Mouse (Mus musculus): ENCODE results near the gene Myh6. TPM values are rescaled to one million over a fixed set of nuclear protein-coding genes. Genes with fewer than 3 reads are reported as not detected.
"Not testable (repeated sequence)": the region's sequence is repeated elsewhere in the genome, so short reads cannot be mapped to it uniquely, and the experiment has no call there.

Myh6 gene
- polyA plus RNA-seq, 1 experiment from 2014 or later: 0.65 TPM

- Histone ChIP-seq H3K4me2 (ENCODE audit: low read length) (no peak overlapping the region), H3K27me3 (replicated peaks; ENCODE audit: control insufficient read depth, insufficient read depth, low read length) (no peaks in the 10 kb centered on the region), H3K36me3 (ENCODE audit: control insufficient read depth, insufficient read depth) (no peaks in the 10 kb centered on the region), H3K27ac (ENCODE audit: low read length) (no peak overlapping the region), H3K9ac (replicated peaks; ENCODE audit: low read depth, low read length) (no peak overlapping the region), H3K4me1 (replicated peaks; ENCODE audit: control insufficient read depth, insufficient read depth, low read length) (no peaks in the 10 kb centered on the region), H3K9me3 (ENCODE audit: control insufficient read depth, low read length) (no peaks in the 10 kb centered on the region), H3K4me3 (replicated peaks; ENCODE audit: low read length) (no peak overlapping the region)
- no peak for ATAC-seq
- WGBS: 94% methylated on average over 8 of the region's 8 CpGs
Observed at GRCm38 (mm10) chr14:54953664-54954206, 13.0 kb downstream of the Myh6 start.

GRCm38 (mm10) chr14:54951587-54951986, 15.1 kb downstream of the Myh6 start:
- Histone ChIP-seq H3K27ac (ENCODE audit: low read length) (no peak overlapping the region), H3K9me3 (ENCODE audit: control insufficient read depth, low read length) (no peaks in the 10 kb centered on the region), H3K4me3 (replicated peaks; ENCODE audit: low read length) (no peak overlapping the region), H3K4me2 (ENCODE audit: low read length) (no peak overlapping the region), H3K36me3 (ENCODE audit: control insufficient read depth, insufficient read depth) (no peaks in the 10 kb centered on the region), H3K27me3 (replicated peaks; ENCODE audit: control insufficient read depth, insufficient read depth, low read length) (no peaks in the 10 kb centered on the region), H3K9ac (replicated peaks; ENCODE audit: low read depth, low read length) (no peak overlapping the region), H3K4me1 (replicated peaks; ENCODE audit: control insufficient read depth, insufficient read depth, low read length) (no peaks in the 10 kb centered on the region)
- ATAC-seq: no peak
- WGBS: 83% methylated on average over 6 of the region's 6 CpGs

- 66% methylated on average over 12 of the region's 12 CpGs for WGBS
- no peaks in the 10 kb centered on the region for H3K9me3 ChIP-seq (ENCODE audit: control insufficient read depth, low read length)
- H3K4me1 ChIP-seq (replicated peaks; ENCODE audit: control insufficient read depth, insufficient read depth, low read length): no peaks in the 10 kb centered on the region
- H3K4me3 ChIP-seq (replicated peaks; ENCODE audit: low read length): no peak overlapping the region
- no peak overlapping the region for H3K27ac ChIP-seq (ENCODE audit: low read length)
- H3K9ac ChIP-seq (replicated peaks; ENCODE audit: low read depth, low read length): no peak overlapping the region
- H3K4me2 ChIP-seq (ENCODE audit: low read length): no peak overlapping the region
- no peaks in the 10 kb centered on the region for H3K36me3 ChIP-seq (ENCODE audit: control insufficient read depth, insufficient read depth)
- no peak for ATAC-seq
- no peaks in the 10 kb centered on the region for H3K27me3 ChIP-seq (replicated peaks; ENCODE audit: control insufficient read depth, insufficient read depth, low read length)
Observed at GRCm38 (mm10) chr14:54950493-54950892, 16.2 kb downstream of the Myh6 start.

- Histone ChIP-seq H3K27me3 (replicated peaks; ENCODE audit: control insufficient read depth, insufficient read depth, low read length) (no peaks in the 10 kb centered on the region), H3K27ac (ENCODE audit: low read length) (no peak overlapping the region), H3K4me3 (replicated peaks; ENCODE audit: low read length) (no peak overlapping the region), H3K9ac (replicated peaks; ENCODE audit: low read depth, low read length) (no peak overlapping the region), H3K4me1 (replicated peaks; ENCODE audit: control insufficient read depth, insufficient read depth, low read length) (no peaks in the 10 kb centered on the region), H3K36me3 (ENCODE audit: control insufficient read depth, insufficient read depth) (no peaks in the 10 kb centered on the region), H3K9me3 (ENCODE audit: control insufficient read depth, low read length) (no peaks in the 10 kb centered on the region), H3K4me2 (ENCODE audit: low read length) (no peak overlapping the region)
- ATAC-seq: no peak
- WGBS: 93% methylated on average over 9 of the region's 9 CpGs
Observed at GRCm38 (mm10) chr14:54948781-54949180, 17.9 kb downstream of the Myh6 start.

GRCm38 (mm10) chr14:54947008-54947407, 19.7 kb downstream of the Myh6 start:
- not testable (repeated sequence) for H3K36me3 ChIP-seq (ENCODE audit: control insufficient read depth, insufficient read depth); H3K27me3 ChIP-seq (replicated peaks; ENCODE audit: control insufficient read depth, insufficient read depth, low read length); ATAC-seq; H3K27ac ChIP-seq (ENCODE audit: low read length); H3K9me3 ChIP-seq (ENCODE audit: control insufficient read depth, low read length); H3K9ac ChIP-seq (replicated peaks; ENCODE audit: low read depth, low read length); H3K4me1 ChIP-seq (replicated peaks; ENCODE audit: control insufficient read depth, insufficient read depth, low read length); H3K4me3 ChIP-seq (replicated peaks; ENCODE audit: low read length); H3K4me2 ChIP-seq (ENCODE audit: low read length)
- 91% methylated on average over 10 of the region's 11 CpGs for WGBS

GRCm38 (mm10) chr14:54945975-54946704, 20.6 kb downstream of the Myh6 start:
- Histone ChIP-seq H3K4me2 (ENCODE audit: low read length) (no peak overlapping the region), H3K27me3 (replicated peaks; ENCODE audit: control insufficient read depth, insufficient read depth, low read length) (no peaks in the 10 kb centered on the region), H3K9ac (replicated peaks; ENCODE audit: low read depth, low read length) (no peak overlapping the region), H3K4me1 (replicated peaks; ENCODE audit: control insufficient read depth, insufficient read depth, low read length) (no peaks in the 10 kb centered on the region), H3K36me3 (ENCODE audit: control insufficient read depth, insufficient read depth) (no peaks in the 10 kb centered on the region), H3K4me3 (replicated peaks; ENCODE audit: low read length) (no peak overlapping the region), H3K9me3 (ENCODE audit: control insufficient read depth, low read length) (no peaks in the 10 kb centered on the region), H3K27ac (ENCODE audit: low read length) (no peak overlapping the region)
- no peak for ATAC-seq
- 87% methylated on average over 19 of the region's 19 CpGs for WGBS

GRCm38 (mm10) chr14:54944939-54945338, 21.8 kb downstream of the Myh6 start:
- Histone ChIP-seq H3K27me3 (replicated peaks; ENCODE audit: control insufficient read depth, insufficient read depth, low read length) (no peaks in the 10 kb centered on the region), H3K4me1 (replicated peaks; ENCODE audit: control insufficient read depth, insufficient read depth, low read length) (no peaks in the 10 kb centered on the region), H3K4me2 (ENCODE audit: low read length) (no peak overlapping the region), H3K9ac (replicated peaks; ENCODE audit: low read depth, low read length) (no peak overlapping the region), H3K9me3 (ENCODE audit: control insufficient read depth, low read length) (no peaks in the 10 kb centered on the region), H3K36me3 (ENCODE audit: control insufficient read depth, insufficient read depth) (no peaks in the 10 kb centered on the region), H3K4me3 (replicated peaks; ENCODE audit: low read length) (no peak overlapping the region), H3K27ac (ENCODE audit: low read length) (no peak overlapping the region)
- 77% methylated on average over 2 of the region's 2 CpGs for WGBS
- ATAC-seq: no peak

- Histone ChIP-seq H3K4me3 (replicated peaks; ENCODE audit: low read length) (no peak overlapping the region), H3K9me3 (ENCODE audit: control insufficient read depth, low read length) (no peaks in the 10 kb centered on the region), H3K4me1 (replicated peaks; ENCODE audit: control insufficient read depth, insufficient read depth, low read length) (no peaks in the 10 kb centered on the region), H3K4me2 (ENCODE audit: low read length) (no peak overlapping the region), H3K27me3 (replicated peaks; ENCODE audit: control insufficient read depth, insufficient read depth, low read length) (no peaks in the 10 kb centered on the region), H3K27ac (ENCODE audit: low read length) (no peak overlapping the region), H3K36me3 (ENCODE audit: control insufficient read depth, insufficient read depth) (no peaks in the 10 kb centered on the region), H3K9ac (replicated peaks; ENCODE audit: low read depth, low read length) (no peak overlapping the region)
- 95% methylated on average over 7 of the region's 7 CpGs for WGBS
- no peak for ATAC-seq
Observed at GRCm38 (mm10) chr14:54943971-54944370, 22.8 kb downstream of the Myh6 start.

- no peaks in the 10 kb centered on the region for H3K4me1 ChIP-seq (replicated peaks; ENCODE audit: control insufficient read depth, insufficient read depth, low read length)
- H3K4me2 ChIP-seq (ENCODE audit: low read length): no peak overlapping the region
- H3K27ac ChIP-seq (ENCODE audit: low read length): no peak overlapping the region
- no peak for ATAC-seq
- H3K27me3 ChIP-seq (replicated peaks; ENCODE audit: control insufficient read depth, insufficient read depth, low read length): no peaks in the 10 kb centered on the region
- H3K9me3 ChIP-seq (ENCODE audit: control insufficient read depth, low read length): no peaks in the 10 kb centered on the region
- H3K4me3 ChIP-seq (replicated peaks; ENCODE audit: low read length): no peak overlapping the region
- H3K9ac ChIP-seq (replicated peaks; ENCODE audit: low read depth, low read length): no peak overlapping the region
- 85% methylated on average over 8 of the region's 8 CpGs for WGBS
- no peaks in the 10 kb centered on the region for H3K36me3 ChIP-seq (ENCODE audit: control insufficient read depth, insufficient read depth)
Observed at GRCm38 (mm10) chr14:54942479-54942878, 24.2 kb downstream of the Myh6 start.

Measured in forebrain, embryonic 16.5 days (tissue).